Mouse (Mus musculus): ENCODE results near the gene Rplp2. TPM values are rescaled to one million over a fixed set of nuclear protein-coding genes. Genes with fewer than 3 reads are reported as not detected.
A peak's percentile ranks its signal among the peaks of the same experiment; 100 is the strongest.

Rplp2 gene
- polyA plus RNA-seq, 1 experiment from 2014 or later, result 1,135 TPM

DNA sequence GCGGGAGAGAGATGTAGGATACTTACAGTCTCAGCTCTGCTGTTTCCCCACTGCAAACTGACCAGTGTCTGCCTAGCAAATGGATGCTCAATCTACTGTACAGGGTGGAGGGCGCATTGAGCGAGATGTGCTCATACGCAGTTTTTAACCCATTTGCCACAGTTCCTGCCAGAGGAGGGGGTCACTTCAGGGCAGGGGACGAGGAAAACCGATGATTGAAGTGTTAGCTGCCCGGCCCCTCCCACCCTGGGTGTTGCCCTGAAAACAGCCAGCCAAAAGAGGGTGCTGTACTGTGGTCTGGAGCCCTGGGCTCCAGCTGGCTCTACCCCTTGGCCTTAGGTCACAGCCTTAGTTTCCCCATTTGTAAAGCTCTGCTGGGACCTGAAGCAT lies 29.8 kb downstream of the Rplp2 start:
- 21% methylated on average over 7 of the region's 7 CpGs for WGBS
- peaks cover 42% of the 10 kb centered on the region for H3K27me3 ChIP-seq (ENCODE audit: low read depth, poor library complexity, severe bottlenecking)
- peak overlapping the region; percentile 99 for H3K27ac ChIP-seq (replicated peaks)
- DNase-seq (ENCODE audit: low spot score), result no peak
- peaks cover 61% of the 10 kb centered on the region for H3K4me1 ChIP-seq
- peaks cover 14% of the 10 kb centered on the region for H3K36me3 ChIP-seq
- H3K9me3 ChIP-seq (replicated peaks), result no peaks in the 10 kb centered on the region
- peak overlapping the region; percentile 84 for H3K4me3 ChIP-seq

GRCm38 (mm10) chr7:141477578-141478269 lies 30.6 kb downstream of the Rplp2 start:
- 72% methylated on average over 4 of the region's 4 CpGs for WGBS

DNA sequence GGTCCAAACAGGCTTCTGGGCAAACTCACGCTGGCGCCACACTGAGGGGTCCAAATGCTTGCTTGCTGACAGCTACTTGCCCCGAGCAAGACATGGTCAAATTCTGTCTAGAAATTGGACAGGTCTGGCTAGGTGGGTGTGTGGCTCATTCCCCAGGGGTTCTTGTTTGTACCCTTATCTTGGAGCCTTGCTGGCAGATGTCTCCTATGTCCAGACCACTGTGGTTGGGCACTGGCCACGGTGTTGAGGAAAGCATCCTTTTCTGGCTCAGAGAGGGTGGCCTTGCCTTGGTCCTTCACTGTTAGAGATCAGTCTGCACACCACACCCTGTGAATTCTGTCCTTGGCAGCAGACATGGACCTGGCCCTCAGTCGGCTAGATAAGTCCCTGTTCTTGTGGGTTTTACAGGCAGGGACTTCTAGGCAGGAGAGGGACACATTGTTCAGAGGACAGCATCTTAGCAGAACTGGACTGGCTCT lies 31.1 kb downstream of the Rplp2 start:
- WGBS, result 77% methylated on average over 5 of the region's 5 CpGs

More at GRCm38 (mm10) chr7:141477578-141478269, 30.6 kb downstream of the Rplp2 start:
- Histone ChIP-seq H3K27ac (replicated peaks) (no peak overlapping the region), H3K4me1 (peaks cover 67% of the 10 kb centered on the region), H3K27me3 (ENCODE audit: low read depth, poor library complexity, severe bottlenecking) (peaks cover 50% of the 10 kb centered on the region), H3K36me3 (peaks cover 6% of the 10 kb centered on the region), H3K9me3 (replicated peaks) (no peaks in the 10 kb centered on the region), H3K4me3 (no peak overlapping the region)
- DNase-seq (ENCODE audit: low spot score), result no peak

GRCm38 (mm10) chr7:141480842-141481497 lies 33.8 kb downstream of the Rplp2 start:
- peak overlapping the region; percentile 79; the same call in 1 of the 2 replicates for H3K27ac ChIP-seq (replicated peaks)
- no peaks in the 10 kb centered on the region for H3K36me3 ChIP-seq
- no peaks in the 10 kb centered on the region for H3K9me3 ChIP-seq (replicated peaks)
- H3K4me1 ChIP-seq, result peaks cover 51% of the 10 kb centered on the region
- 13% methylated on average over 10 of the region's 10 CpGs for WGBS
- DNase-seq (ENCODE audit: low spot score), result peak; percentile 66
- H3K27me3 ChIP-seq (ENCODE audit: low read depth, poor library complexity, severe bottlenecking), result peaks cover 62% of the 10 kb centered on the region
- H3K4me3 ChIP-seq, result peak overlapping the region; percentile 74

More for the DNA sequence above, 31.1 kb downstream of the Rplp2 start:
- Histone ChIP-seq H3K9me3 (replicated peaks) (no peaks in the 10 kb centered on the region), H3K4me1 (peaks cover 67% of the 10 kb centered on the region), H3K27ac (replicated peaks) (no peak overlapping the region), H3K27me3 (ENCODE audit: low read depth, poor library complexity, severe bottlenecking) (peaks cover 56% of the 10 kb centered on the region), H3K4me3 (no peak overlapping the region), H3K36me3 (peaks cover 2% of the 10 kb centered on the region; the same call in 1 of the 2 replicates)
- DNase-seq (ENCODE audit: low spot score), result no peak

- Histone ChIP-seq H3K4me3 (peak overlapping the region; percentile 74), H3K36me3 (no peaks in the 10 kb centered on the region), H3K27me3 (ENCODE audit: low read depth, poor library complexity, severe bottlenecking) (peaks cover 54% of the 10 kb centered on the region), H3K9me3 (replicated peaks) (no peaks in the 10 kb centered on the region), H3K27ac (replicated peaks) (peak overlapping the region; percentile 79), H3K4me1 (peaks cover 43% of the 10 kb centered on the region)
- under 1% methylated on average over 81 of the region's 81 CpGs for WGBS
- peak; percentile 73 for DNase-seq (ENCODE audit: low spot score)
Measured at GRCm38 (mm10) chr7:141481498-141482401, 34.6 kb downstream of the Rplp2 start.

DNA sequence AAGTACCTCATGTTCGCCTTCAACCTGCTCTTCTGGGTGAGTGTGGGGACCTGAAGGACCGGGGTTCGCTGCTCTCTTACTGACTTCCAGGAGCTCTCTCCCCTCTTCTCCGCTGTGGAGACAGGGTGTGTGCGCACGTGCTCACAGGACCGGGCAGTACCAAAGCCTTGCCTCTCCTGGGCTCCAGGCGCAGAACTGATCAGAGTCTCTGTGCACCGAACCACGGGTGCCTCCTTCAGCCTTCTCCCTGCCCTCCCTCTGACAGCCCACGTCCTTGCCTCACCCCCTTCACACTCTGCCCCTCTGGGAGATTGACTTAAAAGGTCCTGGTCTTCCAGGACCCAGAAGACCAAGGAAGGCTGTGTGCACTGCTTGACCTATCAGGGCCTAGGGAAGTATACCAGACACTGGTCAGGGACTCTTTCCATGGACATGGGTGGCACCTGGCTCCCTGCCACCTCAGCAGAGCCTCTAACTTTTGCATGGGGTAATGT lies 35.4 kb downstream of the Rplp2 start:
- no peaks in the 10 kb centered on the region for H3K9me3 ChIP-seq (replicated peaks)
- peak overlapping the region; percentile 74 for H3K4me3 ChIP-seq
- H3K36me3 ChIP-seq, result no peaks in the 10 kb centered on the region
- H3K4me1 ChIP-seq, result peaks cover 35% of the 10 kb centered on the region
- peak overlapping the region; percentile 79 for H3K27ac ChIP-seq (replicated peaks)
- H3K27me3 ChIP-seq (ENCODE audit: low read depth, poor library complexity, severe bottlenecking), result peaks cover 46% of the 10 kb centered on the region
- WGBS, result 5% methylated on average over 11 of the region's 11 CpGs
- no peak for DNase-seq (ENCODE audit: low spot score)

DNA sequence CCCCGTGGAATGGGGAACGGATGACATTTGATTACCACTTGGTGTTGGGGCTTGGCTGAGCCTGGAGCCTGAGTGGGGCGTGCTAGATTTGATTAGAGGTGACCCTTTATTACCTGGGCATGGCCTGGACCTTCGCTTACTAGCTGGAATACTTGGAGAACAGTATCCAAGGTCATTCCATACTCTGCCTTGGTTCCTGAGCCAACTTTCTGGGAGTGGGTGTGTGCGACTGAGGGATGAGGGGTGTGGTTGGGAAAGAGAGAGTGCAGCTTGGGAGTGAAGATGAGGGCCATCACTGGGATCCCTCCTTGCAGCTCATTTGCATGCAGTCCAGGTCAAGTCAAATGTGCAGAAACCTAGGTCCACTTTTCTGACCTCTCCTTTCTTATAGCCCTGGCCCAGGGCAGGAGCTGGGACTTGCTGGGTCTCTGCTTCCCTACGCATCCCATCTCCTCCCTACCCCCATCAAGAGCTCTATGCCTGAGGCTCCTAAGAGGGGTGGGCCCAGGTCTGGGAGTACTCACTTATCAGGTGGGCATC lies 36.0 kb downstream of the Rplp2 start:
- Histone ChIP-seq H3K9me3 (replicated peaks) (no peaks in the 10 kb centered on the region), H3K27ac (replicated peaks) (no peak overlapping the region), H3K4me3 (peak overlapping the region; percentile 74; the same call in 1 of the 2 replicates), H3K4me1 (peaks cover 30% of the 10 kb centered on the region), H3K36me3 (no peaks in the 10 kb centered on the region), H3K27me3 (ENCODE audit: low read depth, poor library complexity, severe bottlenecking) (peaks cover 40% of the 10 kb centered on the region)
- DNase-seq (ENCODE audit: low spot score), result no peak
- 78% methylated on average over 6 of the region's 6 CpGs for WGBS

GRCm38 (mm10) chr7:141484186-141485120 lies 37.3 kb downstream of the Rplp2 start:
- no peak for DNase-seq (ENCODE audit: low spot score)
- no peaks in the 10 kb centered on the region for H3K9me3 ChIP-seq (replicated peaks)
- H3K4me1 ChIP-seq, result peaks cover 29% of the 10 kb centered on the region
- H3K27me3 ChIP-seq (ENCODE audit: low read depth, poor library complexity, severe bottlenecking), result peaks cover 38% of the 10 kb centered on the region
- H3K4me3 ChIP-seq, result no peak overlapping the region
- WGBS, result 80% methylated on average over 5 of the region's 5 CpGs
- no peaks in the 10 kb centered on the region for H3K36me3 ChIP-seq
- no peak overlapping the region for H3K27ac ChIP-seq (replicated peaks)

GRCm38 (mm10) chr7:141485186-141485585 lies 38.0 kb downstream of the Rplp2 start:
- Histone ChIP-seq H3K9me3 (replicated peaks) (no peaks in the 10 kb centered on the region), H3K27ac (replicated peaks) (no peak overlapping the region), H3K27me3 (ENCODE audit: low read depth, poor library complexity, severe bottlenecking) (peaks cover 38% of the 10 kb centered on the region), H3K4me3 (no peak overlapping the region), H3K4me1 (peaks cover 29% of the 10 kb centered on the region), H3K36me3 (no peaks in the 10 kb centered on the region)
- DNase-seq (ENCODE audit: low spot score), result no peak
- 66% methylated on average over 2 of the region's 2 CpGs for WGBS

DNA sequence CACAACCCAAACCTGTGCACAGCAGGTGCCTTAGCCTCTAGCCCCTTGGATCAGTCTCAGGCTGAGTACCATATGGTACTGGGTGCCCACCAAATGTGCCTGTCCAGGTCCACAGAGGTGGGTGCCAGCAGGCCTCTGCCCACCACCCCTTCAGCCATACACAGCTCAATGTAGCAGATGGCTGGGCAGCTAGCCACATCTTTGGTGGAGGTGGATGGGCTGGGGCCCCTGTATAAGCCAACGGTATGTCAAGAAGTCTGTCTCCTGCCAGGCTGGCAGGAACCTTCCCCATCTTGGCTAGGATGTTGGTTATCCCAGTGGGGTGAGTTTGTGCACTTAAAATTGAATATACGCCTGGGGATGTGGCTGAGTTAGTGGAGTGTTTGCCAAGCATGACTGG lies 38.4 kb downstream of the Rplp2 start:
- Histone ChIP-seq H3K4me1 (peaks cover 27% of the 10 kb centered on the region), H3K9me3 (replicated peaks) (no peaks in the 10 kb centered on the region), H3K27me3 (ENCODE audit: low read depth, poor library complexity, severe bottlenecking) (peaks cover 38% of the 10 kb centered on the region), H3K27ac (replicated peaks) (no peak overlapping the region), H3K36me3 (no peaks in the 10 kb centered on the region), H3K4me3 (no peak overlapping the region)
- no peak for DNase-seq (ENCODE audit: low spot score)
- 94% methylated on average over 2 of the region's 2 CpGs for WGBS

GRCm38 (mm10) chr7:141486239-141486638 lies 39.1 kb downstream of the Rplp2 start:
- no peak for DNase-seq (ENCODE audit: low spot score)
- Histone ChIP-seq H3K27ac (replicated peaks) (no peak overlapping the region), H3K27me3 (ENCODE audit: low read depth, poor library complexity, severe bottlenecking) (peaks cover 33% of the 10 kb centered on the region), H3K4me1 (peaks cover 21% of the 10 kb centered on the region), H3K36me3 (peaks cover 2% of the 10 kb centered on the region; the same call in 1 of the 2 replicates), H3K9me3 (replicated peaks) (no peaks in the 10 kb centered on the region), H3K4me3 (no peak overlapping the region)
- WGBS, result 97% methylated on average over 1 of the region's 1 CpGs
